Mouse (Mus musculus) lung, postnatal 0 days (tissue): ENCODE data around the gene Trim44. TPM values are rescaled to one million over a fixed set of nuclear protein-coding genes. Genes with fewer than 3 reads are reported as not detected.
A peak's percentile ranks its signal among the peaks of the same experiment; 100 is the strongest.

ENCODE experiments used
- ATAC-seq: fragments of 200-750 bp; cut with Nextera tagmentation; 2 replicates; pipeline ENCODE4 v1.8.0; 2017; ENCODE audit warnings: moderate library complexity
- DNase-seq: peaks from one replicate; pipeline ENCODE4 v3.0.0-alpha.2; 2016; ENCODE audit warnings: low spot score
- H3K27ac ChIP-seq: fragments of 300-500 bp; sonication (generic); 2 replicates; pipeline ENCODE4 v1.5.1; 2014; ENCODE audit warnings: antibody characterized with exemption, mild to moderate bottlenecking, low read length, mixed read lengths
- H3K27me3 ChIP-seq: fragments of 300-500 bp; sonication (generic); replicated peaks from 2 replicates; pipeline ENCODE4 v1.6.1; 2014; ENCODE audit warnings: low read length, mixed read lengths; ENCODE audit not compliant: insufficient read depth
- H3K36me3 ChIP-seq: fragments of 300-500 bp; sonication (generic); 2 replicates; pipeline ENCODE4 v1.6.1; 2014; ENCODE audit warnings: low read length, mixed read lengths; ENCODE audit not compliant: insufficient read depth
- H3K4me1 ChIP-seq: fragments of 300-500 bp; sonication (generic); 2 replicates; pipeline ENCODE4 v1.6.1; 2014; ENCODE audit warnings: antibody characterized with exemption, low read depth, low read length, mixed read lengths; ENCODE audit not compliant: insufficient read depth
- H3K4me2 ChIP-seq: fragments of 300-500 bp; sonication (generic); replicated peaks from 2 replicates; pipeline ENCODE4 v1.6.1; 2014; ENCODE audit warnings: low read depth, mild to moderate bottlenecking, low read length, moderate library complexity, mixed read lengths
- H3K4me3 ChIP-seq: fragments of 300-500 bp; sonication (generic); 2 replicates; pipeline ENCODE4 v1.5.1; 2014; ENCODE audit warnings: low read depth, low read length
- H3K9ac ChIP-seq: fragments of 300-500 bp; sonication (generic); replicated peaks from 2 replicates; pipeline ENCODE4 v1.6.1; 2014; ENCODE audit warnings: low read depth, mild to moderate bottlenecking
- H3K9me3 ChIP-seq: fragments of 300-500 bp; sonication (generic); 2 replicates; pipeline ENCODE4 v1.6.1; 2016; ENCODE audit warnings: low read length, mixed read lengths
- CTCF ChIP-seq: IDR thresholded peaks from 2 replicates; pipeline ENCODE4 v1.5.1; 2016; ENCODE audit warnings: antibody characterized with exemption, mild to moderate bottlenecking
- EP300 ChIP-seq: IDR thresholded peaks from 2 replicates; pipeline ENCODE4 v1.6.1; 2016; ENCODE audit warnings: antibody characterized with exemption, mild to moderate bottlenecking, control low read depth
- WGBS: fragments of 180-500 bp; shearing (Covaris S2); extraction: QIAGEN DNeasy Blood & Tissue Kit; methylation state at CpG from one replicate; pipeline ENCODE4 v1.1.7; 2014; 5-methylcytosine and 5-hydroxymethylcytosine counted together
- polyA plus RNA-seq: library from polyadenylated mRNA; unstranded; fragments of >200 nt; fragmentation: Nextera tagmentation; extraction: Ambion mirVana; gene quantifications from 2 replicates; pipeline ENCODE4 v1.2.1, GENCODE M21; 2015

The Trim44 gene
- polyA plus RNA-seq, 1 experiment from 2014 or later = 12.7 TPM

- DNase-seq (no peak), ATAC-seq (no peak)
- H3K4me2 ChIP-seq = no peak overlapping the region
- H3K27ac ChIP-seq = no peak overlapping the region
- H3K27me3 ChIP-seq = no peaks in the 10 kb centered on the region
- H3K36me3 ChIP-seq = no peaks in the 10 kb centered on the region
- H3K9me3 ChIP-seq = no peaks in the 10 kb centered on the region
- H3K4me1 ChIP-seq = no peaks in the 10 kb centered on the region
- TF ChIP-seq EP300 (no peak), CTCF (no peak)
- WGBS = 65% methylated on average over 1 of the region's 1 CpGs
- H3K9ac ChIP-seq = no peak overlapping the region
- H3K4me3 ChIP-seq = no peak overlapping the region
Measured at GRCm38 (mm10) chr2:102433879-102434278, 26.3 kb upstream of the Trim44 start.

DNA sequence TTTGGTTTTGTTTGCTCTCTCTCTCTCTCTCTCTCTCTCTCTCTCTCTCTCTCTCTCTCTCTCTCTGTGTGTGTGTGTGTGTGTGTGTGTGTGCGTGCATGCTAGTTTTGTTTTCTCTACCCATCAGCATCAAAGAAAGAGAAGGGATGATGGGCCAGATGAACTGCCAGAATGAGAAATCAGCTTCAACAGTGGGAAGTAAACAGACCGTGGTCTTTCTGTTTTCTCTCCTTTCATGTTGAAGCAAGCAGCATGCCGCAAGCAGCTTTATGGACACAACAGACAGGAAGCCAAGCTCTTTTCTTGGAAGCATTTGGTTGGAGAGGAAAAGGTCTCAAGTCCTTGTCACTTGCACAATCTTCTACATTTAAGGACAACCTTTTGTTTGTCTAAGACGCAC, 23.5 kb upstream of the Trim44 start:
- no peak overlapping the region for H3K9ac ChIP-seq
- WGBS = 15% methylated on average over 3 of the region's 4 CpGs
- H3K4me2 ChIP-seq = no peak overlapping the region
- H3K36me3 ChIP-seq = no peaks in the 10 kb centered on the region
- DNase-seq (peak; percentile 42), ATAC-seq (peak; percentile 37; the same call in 1 of the 2 replicates)
- H3K4me3 ChIP-seq = no peak overlapping the region
- TF ChIP-seq CTCF (no peak), EP300 (no peak)
- H3K4me1 ChIP-seq = no peaks in the 10 kb centered on the region
- H3K27me3 ChIP-seq = no peaks in the 10 kb centered on the region
- H3K9me3 ChIP-seq = no peaks in the 10 kb centered on the region
- H3K27ac ChIP-seq = no peak overlapping the region

DNA sequence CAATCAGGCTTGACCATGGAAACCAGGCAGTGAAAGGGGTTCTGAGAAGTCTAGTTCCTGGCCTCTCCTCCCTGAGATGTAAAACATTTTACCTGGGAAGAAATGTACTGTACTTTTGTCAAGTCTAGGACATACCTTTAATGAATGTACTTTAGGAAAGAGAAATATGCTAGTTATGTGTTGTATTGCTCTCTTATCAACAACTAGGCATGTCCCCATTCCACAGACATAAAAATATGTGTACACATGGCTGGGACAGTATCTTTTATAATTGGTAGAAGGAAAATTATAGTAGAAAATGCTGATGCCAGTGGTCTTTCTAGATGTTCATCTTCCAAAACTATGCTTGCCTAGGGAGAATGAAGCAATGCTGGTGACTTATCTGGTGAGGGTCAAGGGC, 20.3 kb upstream of the Trim44 start:
- H3K4me3 ChIP-seq = no peak overlapping the region
- no peak for ATAC-seq
- H3K27me3 ChIP-seq = no peaks in the 10 kb centered on the region
- TF ChIP-seq EP300 (peak; percentile 92), CTCF (no peak)
- no peaks in the 10 kb centered on the region for H3K36me3 ChIP-seq
- no peaks in the 10 kb centered on the region for H3K4me1 ChIP-seq
- H3K4me2 ChIP-seq = no peak overlapping the region
- DNase-seq = no peak
- H3K27ac ChIP-seq = no peak overlapping the region
- H3K9me3 ChIP-seq = no peaks in the 10 kb centered on the region
- no peak overlapping the region for H3K9ac ChIP-seq

DNA sequence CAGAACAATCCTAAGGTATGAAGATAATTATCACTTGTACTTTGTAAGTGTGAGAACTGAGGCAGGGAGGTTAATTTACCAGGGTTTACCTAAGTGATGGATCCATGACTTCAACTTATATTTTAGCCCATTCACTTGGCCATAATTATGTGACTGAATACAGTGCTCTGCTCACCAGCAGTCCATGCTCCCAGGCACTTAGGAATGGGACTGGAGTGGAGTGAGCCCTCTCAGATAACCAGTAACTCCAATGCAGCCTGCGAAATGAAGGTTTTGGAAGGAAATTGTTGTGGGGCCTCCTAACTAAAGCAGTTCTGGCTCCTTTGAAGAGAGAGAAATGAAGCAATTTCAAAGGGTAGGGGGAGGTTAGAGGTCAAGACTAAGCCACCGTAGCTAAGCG, 18.8 kb upstream of the Trim44 start:
- H3K27me3 ChIP-seq = no peaks in the 10 kb centered on the region
- no peak overlapping the region for H3K4me2 ChIP-seq
- H3K9ac ChIP-seq = no peak overlapping the region
- H3K4me3 ChIP-seq = no peak overlapping the region
- TF ChIP-seq CTCF (no peak), EP300 (no peak)
- ATAC-seq (no peak), DNase-seq (no peak)
- H3K4me1 ChIP-seq = no peaks in the 10 kb centered on the region
- WGBS = 48% methylated on average over 3 of the region's 3 CpGs
- H3K36me3 ChIP-seq = no peaks in the 10 kb centered on the region
- no peak overlapping the region for H3K27ac ChIP-seq
- no peaks in the 10 kb centered on the region for H3K9me3 ChIP-seq

DNA sequence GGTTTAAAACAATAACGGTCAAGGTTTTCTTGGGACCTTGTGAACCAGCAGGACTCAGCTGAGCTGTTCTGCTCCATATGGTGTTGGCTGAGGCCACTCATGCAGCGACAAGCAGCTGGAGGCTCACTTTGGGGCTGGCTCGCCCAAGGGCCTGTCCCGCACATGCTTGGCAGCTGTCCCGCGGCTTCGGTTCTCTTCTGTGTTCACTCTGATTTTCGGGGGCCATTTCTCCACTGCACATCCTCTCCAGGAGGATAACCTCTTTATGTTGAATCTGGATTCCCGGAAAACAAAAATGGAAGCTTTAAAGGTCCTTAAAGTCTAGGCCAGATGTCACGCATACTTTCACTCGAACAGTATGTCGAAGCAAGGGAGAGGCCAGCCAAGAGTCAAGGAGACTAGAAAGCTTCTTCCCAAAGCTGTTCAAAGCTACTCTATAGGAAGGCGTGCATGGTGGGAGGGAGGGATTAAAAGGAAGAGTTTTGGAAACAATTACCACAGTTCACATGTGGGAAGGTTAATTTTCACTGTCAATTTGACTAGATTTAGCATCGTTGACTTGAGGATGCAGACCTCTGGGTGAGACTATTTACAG, 8.6 kb upstream of the Trim44 start:
- DNase-seq (no peak), ATAC-seq (no peak; the same call in 1 of the 2 replicates)
- H3K9ac ChIP-seq = no peak overlapping the region
- WGBS = 62% methylated on average over 14 of the region's 14 CpGs
- H3K36me3 ChIP-seq = no peaks in the 10 kb centered on the region
- H3K4me2 ChIP-seq = no peak overlapping the region
- TF ChIP-seq EP300 (no peak), CTCF (no peak)
- H3K27me3 ChIP-seq = no peaks in the 10 kb centered on the region
- H3K4me3 ChIP-seq = no peak overlapping the region
- no peaks in the 10 kb centered on the region for H3K4me1 ChIP-seq
- H3K9me3 ChIP-seq = no peaks in the 10 kb centered on the region
- H3K27ac ChIP-seq = no peak overlapping the region

GRCm38 (mm10) chr2:102412738-102413137, 5.1 kb upstream of the Trim44 start:
- Histone ChIP-seq H3K27me3 (no peaks in the 10 kb centered on the region), H3K9ac (no peak overlapping the region), H3K4me2 (no peak overlapping the region), H3K36me3 (no peaks in the 10 kb centered on the region), H3K9me3 (no peaks in the 10 kb centered on the region), H3K4me1 (no peaks in the 10 kb centered on the region), H3K4me3 (no peak overlapping the region), H3K27ac (no peak overlapping the region)
- ATAC-seq (no peak), DNase-seq (no peak)
- TF ChIP-seq CTCF = no peak
- TF ChIP-seq EP300 = no peak
- WGBS = 78% methylated on average over 2 of the region's 2 CpGs

DNA sequence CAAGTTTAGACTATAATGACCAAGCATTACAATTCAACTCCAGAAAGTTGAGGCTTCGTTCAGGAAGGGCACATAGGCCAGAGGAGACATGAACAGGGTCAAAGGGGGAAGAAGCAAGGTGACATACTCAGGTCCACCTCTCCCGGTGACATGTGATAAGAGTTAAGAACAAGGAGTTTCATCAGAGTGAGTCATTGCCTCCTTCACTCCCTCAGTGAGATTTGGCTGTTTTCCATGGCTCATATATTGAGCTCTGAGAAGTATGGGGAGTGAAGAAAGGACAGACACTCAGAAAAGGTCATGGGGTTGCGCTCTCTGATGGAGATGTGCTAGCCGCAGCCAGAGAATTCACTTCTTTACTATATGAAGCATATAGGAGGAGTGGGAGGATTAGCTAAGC, 3.0 kb upstream of the Trim44 start:
- no peak overlapping the region for H3K27ac ChIP-seq
- DNase-seq = peak; percentile 67

More for the DNA sequence above, 3.0 kb upstream of the Trim44 start:
- Histone ChIP-seq H3K36me3 (no peaks in the 10 kb centered on the region), H3K27me3 (no peaks in the 10 kb centered on the region), H3K4me1 (no peaks in the 10 kb centered on the region), H3K9me3 (no peaks in the 10 kb centered on the region), H3K4me3 (no peak overlapping the region), H3K4me2 (no peak overlapping the region), H3K9ac (no peak overlapping the region)
- 51% methylated on average over 4 of the region's 4 CpGs for WGBS
- peak; percentile 37; the same call in 1 of the 2 replicates for ATAC-seq
- TF ChIP-seq CTCF (no peak), EP300 (no peak)
